Mouse (Mus musculus) forebrain, embryonic 11.5 days (tissue): ENCODE measurements around the gene Ddx25. TPM values are rescaled to one million over a fixed set of nuclear protein-coding genes. Genes with fewer than 3 reads are reported as not detected.

Source experiments
- ATAC-seq: fragments of 200-750 bp; cut with Nextera tagmentation; replicated peaks from 2 replicates; pipeline ENCODE4 v1.8.0; 2017; ENCODE audit warnings: moderate TSS enrichment; ENCODE audit not compliant: low FRiP score
- DNase-seq: peaks from one replicate; pipeline ENCODE4 v3.0.0-alpha.2; 2017; ENCODE audit warnings: low spot score
- H3K27ac ChIP-seq: fragments of 300-500 bp; sonication (generic); 2 replicates; pipeline ENCODE4 v1.5.1; 2014; ENCODE audit warnings: low read depth, low read length
- H3K27me3 ChIP-seq: fragments of 300-500 bp; sonication (generic); 2 replicates; pipeline ENCODE4 v1.6.1; 2014; ENCODE audit warnings: mild to moderate bottlenecking, low read length, mixed read lengths; ENCODE audit not compliant: control insufficient read depth, insufficient read depth
- H3K36me3 ChIP-seq: fragments of 300-500 bp; sonication (generic); 2 replicates; pipeline ENCODE4 v1.6.1; 2014; ENCODE audit warnings: mild to moderate bottlenecking, low read length, moderate library complexity, mixed read lengths; ENCODE audit not compliant: control insufficient read depth, insufficient read depth
- H3K4me1 ChIP-seq: fragments of 300-500 bp; sonication (generic); replicated peaks from 2 replicates; pipeline ENCODE4 v1.6.1; 2014; ENCODE audit warnings: low read length, mixed read lengths; ENCODE audit not compliant: control insufficient read depth, insufficient read depth
- H3K4me2 ChIP-seq: fragments of 300-500 bp; sonication (generic); 2 replicates; pipeline ENCODE4 v1.6.1; 2014; ENCODE audit warnings: low read depth, mild to moderate bottlenecking, low read length, moderate library complexity, mixed read lengths; ENCODE audit not compliant: severe bottlenecking
- H3K4me3 ChIP-seq: fragments of 300-500 bp; sonication (generic); 2 replicates; pipeline ENCODE4 v1.5.1; 2014; ENCODE audit warnings: low read depth, low read length
- H3K9ac ChIP-seq: fragments of 300-500 bp; sonication (generic); 2 replicates; pipeline ENCODE4 v1.6.1; 2014; ENCODE audit warnings: low read length
- H3K9me3 ChIP-seq: fragments of 300-500 bp; sonication (generic); 2 replicates; pipeline ENCODE4 v1.6.1; 2016; ENCODE audit warnings: low read length, mixed read lengths; ENCODE audit not compliant: control insufficient read depth
- WGBS: fragments of 180-500 bp; shearing (Covaris S2); extraction: QIAGEN DNeasy Blood & Tissue Kit; methylation state at CpG from one replicate; pipeline ENCODE4 v1.1.7; 2014; 5-methylcytosine and 5-hydroxymethylcytosine counted together
- polyA plus RNA-seq: library from polyadenylated mRNA; unstranded; fragments of >200 nt; fragmentation: Nextera tagmentation; extraction: Ambion mirVana; gene quantifications from 2 replicates; pipeline ENCODE4 v1.2.1, GENCODE M21; 2014

Gene Ddx25
- polyA plus RNA-seq, 1 experiment from 2014 or later = 8.2 TPM

DNA sequence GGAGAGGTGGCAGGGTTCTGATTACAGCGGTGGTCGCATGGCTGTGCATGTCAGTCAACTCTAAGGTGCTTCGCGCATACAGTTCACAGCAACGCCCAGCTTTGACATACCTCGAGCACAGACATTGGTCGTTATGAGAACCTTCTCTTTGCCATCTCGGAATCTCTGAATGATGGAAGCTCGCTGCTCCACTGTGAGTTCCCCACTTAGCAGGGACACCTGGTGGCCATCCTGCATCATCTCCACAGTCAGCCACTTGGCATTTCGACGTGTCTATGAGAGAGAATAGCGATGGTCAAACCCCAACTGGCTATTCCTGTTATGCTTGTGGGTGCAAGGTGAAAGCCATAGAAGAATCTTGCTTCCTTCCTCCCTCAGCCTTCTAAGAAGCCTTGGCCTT is 12.6 kb downstream of the Ddx25 start:
- Histone ChIP-seq H3K27ac (no peak overlapping the region), H3K9ac (no peak overlapping the region), H3K27me3 (no peaks in the 10 kb centered on the region), H3K4me3 (no peak overlapping the region), H3K4me2 (no peak overlapping the region), H3K9me3 (no peaks in the 10 kb centered on the region), H3K4me1 (no peaks in the 10 kb centered on the region), H3K36me3 (no peaks in the 10 kb centered on the region; the same call in 1 of the 2 replicates)
- no peak for ATAC-seq
- DNase-seq = no peak
- 78% methylated on average over 12 of the region's 12 CpGs for WGBS

DNA sequence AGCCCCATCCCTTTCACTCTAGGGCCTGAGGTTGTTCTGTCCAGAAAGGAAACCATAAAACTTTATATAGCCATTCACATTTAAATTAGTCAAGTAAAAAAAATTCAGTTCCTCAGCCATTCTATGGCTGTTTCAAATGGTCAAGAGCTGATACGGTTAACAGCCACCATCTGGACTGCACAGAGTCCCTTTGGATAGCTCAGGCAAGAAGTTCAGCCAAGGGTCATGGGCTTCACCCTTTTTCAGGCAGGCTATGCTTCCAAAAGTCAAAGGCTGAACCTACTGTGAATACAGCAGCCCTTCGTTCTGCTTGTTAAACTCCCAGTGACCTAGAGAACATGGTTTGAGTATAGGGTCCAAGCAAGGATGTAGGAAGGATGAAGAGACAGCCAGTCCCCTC is 13.7 kb downstream of the Ddx25 start:
- Histone ChIP-seq H3K4me1 (no peaks in the 10 kb centered on the region), H3K27ac (no peak overlapping the region), H3K9me3 (no peaks in the 10 kb centered on the region), H3K4me2 (no peak overlapping the region), H3K9ac (no peak overlapping the region), H3K4me3 (no peak overlapping the region), H3K36me3 (no peaks in the 10 kb centered on the region; the same call in 1 of the 2 replicates), H3K27me3 (no peaks in the 10 kb centered on the region)
- 83% methylated on average over 2 of the region's 2 CpGs for WGBS
- no peak for ATAC-seq
- no peak for DNase-seq

DNA sequence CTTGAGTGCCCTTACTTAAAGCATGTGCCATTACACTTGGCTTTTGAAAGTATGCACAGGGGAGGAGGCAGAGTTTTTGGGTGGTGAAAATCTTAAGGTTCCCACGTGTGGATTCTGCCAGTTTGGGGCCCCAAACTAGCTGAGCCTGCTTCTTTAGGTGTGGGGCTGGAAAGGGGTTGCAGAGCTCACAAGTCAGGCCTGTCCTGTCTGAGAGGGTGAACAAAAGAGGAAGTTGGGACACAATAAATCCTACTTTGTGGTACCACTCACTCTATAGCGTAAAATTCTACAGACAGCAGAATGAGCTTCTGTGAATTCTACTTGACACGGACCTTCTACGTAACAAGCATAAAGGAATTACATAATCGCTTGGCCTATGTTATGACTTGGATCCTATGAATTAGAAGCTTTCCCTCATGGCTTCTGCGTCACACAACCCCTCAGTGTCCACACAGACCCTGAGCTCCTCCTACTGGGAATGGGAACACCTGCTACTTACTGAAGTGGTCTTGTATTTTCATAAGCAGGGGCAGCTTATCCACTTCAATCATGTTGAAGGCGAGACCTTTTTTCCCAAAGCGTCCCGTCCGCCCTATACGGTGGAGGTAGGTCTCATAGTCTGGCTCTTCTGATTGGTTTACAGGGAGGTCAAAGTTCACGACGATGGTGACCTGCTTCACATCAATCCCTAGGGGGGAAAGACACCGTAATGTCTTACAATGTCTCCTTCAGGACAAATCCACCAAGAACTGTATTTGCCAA is 15.0 kb downstream of the Ddx25 start:
- Histone ChIP-seq H3K27ac (no peak overlapping the region), H3K4me3 (no peak overlapping the region), H3K9me3 (no peaks in the 10 kb centered on the region), H3K4me1 (no peaks in the 10 kb centered on the region), H3K27me3 (no peaks in the 10 kb centered on the region), H3K9ac (no peak overlapping the region), H3K4me2 (no peak overlapping the region), H3K36me3 (no peaks in the 10 kb centered on the region; the same call in 1 of the 2 replicates)
- no peak for DNase-seq
- WGBS = 88% methylated on average over 14 of the region's 14 CpGs
- no peak for ATAC-seq

DNA sequence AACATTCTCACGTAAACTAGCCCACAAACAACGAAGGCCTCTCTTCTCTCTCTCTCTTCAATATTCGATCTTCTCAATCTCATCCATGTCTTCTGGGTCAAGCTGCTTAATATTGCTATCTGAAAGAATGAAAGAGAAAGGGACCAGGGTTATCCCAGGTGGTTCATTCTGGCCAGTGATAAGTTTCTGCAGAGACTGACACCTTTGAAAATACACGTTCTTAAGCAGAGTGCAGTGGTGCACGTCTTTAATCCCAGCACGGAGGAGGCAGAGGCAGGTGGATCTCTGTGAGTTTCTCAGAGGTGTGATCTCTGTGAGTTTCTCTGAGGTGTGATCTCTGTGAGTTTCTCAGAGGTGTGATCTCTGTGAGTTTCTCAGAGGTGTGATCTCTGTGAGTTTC is 16.4 kb downstream of the Ddx25 start:
- no peaks in the 10 kb centered on the region; the same call in 1 of the 2 replicates for H3K36me3 ChIP-seq
- no peak overlapping the region for H3K4me2 ChIP-seq
- no peaks in the 10 kb centered on the region for H3K4me1 ChIP-seq
- DNase-seq = no peak
- no peak overlapping the region for H3K27ac ChIP-seq
- ATAC-seq = no peak; the same call in 1 of the 2 replicates
- no peak overlapping the region for H3K9ac ChIP-seq
- H3K4me3 ChIP-seq = no peak overlapping the region
- H3K9me3 ChIP-seq = no peaks in the 10 kb centered on the region
- WGBS = 78% methylated on average over 6 of the region's 6 CpGs
- no peaks in the 10 kb centered on the region for H3K27me3 ChIP-seq

DNA sequence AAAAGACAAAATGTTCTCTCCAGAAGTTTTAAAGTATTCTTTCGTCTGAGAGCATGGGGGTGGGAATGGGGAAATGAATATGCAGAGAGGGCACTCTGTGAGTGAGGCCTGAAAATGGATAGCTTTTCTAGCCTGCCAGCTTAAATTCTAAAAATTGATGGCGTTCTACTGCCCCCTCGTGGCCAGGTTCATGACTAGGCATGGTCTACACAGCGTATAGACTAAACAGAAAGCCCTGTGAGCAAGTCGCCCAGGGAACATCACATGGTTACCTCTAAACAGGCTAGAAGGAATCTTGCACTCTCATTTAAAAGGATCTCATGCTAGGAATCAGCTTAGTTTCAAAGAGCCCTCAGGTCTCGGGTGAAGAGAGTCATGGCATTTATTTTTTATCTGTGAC is 16.8 kb downstream of the Ddx25 start:
- Histone ChIP-seq H3K36me3 (no peaks in the 10 kb centered on the region; the same call in 1 of the 2 replicates), H3K27me3 (no peaks in the 10 kb centered on the region), H3K4me1 (no peaks in the 10 kb centered on the region), H3K9me3 (no peaks in the 10 kb centered on the region), H3K27ac (no peak overlapping the region), H3K9ac (no peak overlapping the region), H3K4me2 (no peak overlapping the region), H3K4me3 (no peak overlapping the region)
- DNase-seq (peak; percentile 89), ATAC-seq (peak; percentile 87)
- 5% methylated on average over 6 of the region's 6 CpGs for WGBS

DNA sequence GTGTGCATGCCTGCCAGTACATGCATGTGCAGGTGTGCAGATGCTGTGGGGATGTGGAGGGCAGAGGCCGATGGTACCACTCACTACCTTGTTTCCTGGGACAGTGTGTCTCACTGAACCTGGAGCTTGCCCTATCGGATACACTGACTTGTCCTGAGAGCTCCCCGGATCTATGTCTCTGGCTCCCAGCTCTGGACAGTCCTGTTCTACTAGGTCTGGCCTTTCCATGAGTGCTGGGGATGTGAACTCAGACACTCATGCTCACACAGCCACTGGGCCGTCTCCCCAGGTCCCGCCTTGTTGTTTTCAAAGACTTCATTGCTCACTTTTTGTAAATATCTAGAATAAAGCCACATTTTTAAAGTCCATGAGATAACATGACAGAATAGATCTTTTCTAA is 17.3 kb downstream of the Ddx25 start:
- no peak overlapping the region for H3K27ac ChIP-seq
- ATAC-seq = peak; percentile 38; the same call in 1 of the 2 replicates
- no peaks in the 10 kb centered on the region; the same call in 1 of the 2 replicates for H3K36me3 ChIP-seq
- no peaks in the 10 kb centered on the region for H3K27me3 ChIP-seq
- 86% methylated on average over 5 of the region's 5 CpGs for WGBS
- no peak overlapping the region for H3K4me2 ChIP-seq
- no peak overlapping the region for H3K9ac ChIP-seq
- no peaks in the 10 kb centered on the region for H3K4me1 ChIP-seq
- no peaks in the 10 kb centered on the region for H3K9me3 ChIP-seq
- no peak overlapping the region for H3K4me3 ChIP-seq
- no peak for DNase-seq

DNA sequence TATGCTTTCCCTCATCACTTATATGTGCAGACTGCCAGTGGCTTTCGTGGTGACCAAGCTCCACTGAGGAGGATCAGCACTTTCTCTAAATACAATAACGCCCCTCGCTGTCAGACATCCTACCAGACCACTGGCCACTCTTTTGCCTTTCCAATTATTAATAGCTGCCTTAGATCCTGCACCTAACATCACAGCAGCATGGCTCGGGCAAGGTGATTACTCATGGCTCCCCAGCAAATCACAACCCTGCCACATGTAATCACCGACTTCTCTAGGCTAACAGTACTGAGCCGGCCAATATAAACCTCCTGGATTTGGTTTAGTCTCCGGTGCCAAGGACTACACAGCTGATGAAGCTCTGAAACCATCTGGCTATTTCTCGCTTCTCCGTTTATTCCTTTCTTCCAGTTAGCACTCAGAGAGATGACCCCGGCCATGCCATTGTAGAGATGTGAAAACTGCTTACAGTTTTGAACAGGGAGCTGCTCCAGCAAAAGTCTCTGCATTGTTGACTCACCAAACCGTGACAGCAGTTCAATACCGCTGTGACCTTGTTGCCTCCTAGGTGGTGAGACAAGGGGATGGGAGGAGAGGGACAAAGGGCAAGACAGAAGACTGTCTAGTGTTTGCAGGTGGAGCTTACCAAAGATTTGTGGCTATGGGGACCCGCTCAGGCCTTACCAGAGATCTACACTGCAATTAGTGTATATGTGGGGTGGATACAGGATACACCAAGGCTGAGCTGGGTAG is 19.2 kb downstream of the Ddx25 start:
- H3K9ac ChIP-seq = no peak overlapping the region
- no peaks in the 10 kb centered on the region for H3K27me3 ChIP-seq
- 86% methylated on average over 13 of the region's 13 CpGs for WGBS
- no peaks in the 10 kb centered on the region; the same call in 1 of the 2 replicates for H3K36me3 ChIP-seq
- H3K4me2 ChIP-seq = no peak overlapping the region
- no peaks in the 10 kb centered on the region for H3K9me3 ChIP-seq
- no peaks in the 10 kb centered on the region for H3K4me1 ChIP-seq
- H3K27ac ChIP-seq = no peak overlapping the region
- DNase-seq (no peak), ATAC-seq (no peak)
- H3K4me3 ChIP-seq = no peak overlapping the region

DNA sequence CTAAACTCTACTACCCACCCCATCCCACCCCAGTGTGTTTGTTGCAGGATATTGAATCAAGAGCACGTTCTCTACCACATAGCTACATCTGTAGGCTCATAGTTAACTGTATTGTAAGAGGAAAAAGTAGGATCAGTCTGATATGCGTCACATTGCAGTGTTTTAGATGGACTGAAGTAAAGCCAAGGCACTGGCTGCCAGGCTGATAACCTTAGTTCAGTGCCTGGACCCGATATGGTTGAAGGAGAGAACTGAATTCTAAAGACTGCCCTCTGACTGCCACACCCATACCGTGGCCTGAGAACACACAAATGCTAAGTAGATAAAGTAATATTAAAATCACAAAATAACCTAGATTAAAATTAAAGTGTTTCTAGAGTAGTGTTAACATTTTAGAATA is 22.5 kb downstream of the Ddx25 start:
- Histone ChIP-seq H3K9ac (no peak overlapping the region), H3K9me3 (no peaks in the 10 kb centered on the region), H3K4me3 (no peak overlapping the region), H3K4me2 (no peak overlapping the region), H3K27ac (no peak overlapping the region), H3K27me3 (no peaks in the 10 kb centered on the region), H3K4me1 (no peaks in the 10 kb centered on the region), H3K36me3 (no peaks in the 10 kb centered on the region; the same call in 1 of the 2 replicates)
- 74% methylated on average over 4 of the region's 4 CpGs for WGBS
- ATAC-seq (no peak), DNase-seq (no peak)
